Mouse (Mus musculus): ENCODE data around the gene Cpne4. TPM values are rescaled to one million over a fixed set of nuclear protein-coding genes. Genes with fewer than 3 reads are reported as not detected.

The Cpne4 gene
- polyA plus RNA-seq, 1 experiment from 2014 or later, result 17.9 TPM

GRCm38 (mm10) chr9:104742661-104743380 is 195.7 kb downstream of the Cpne4 start:
- Histone ChIP-seq H3K4me3 (ENCODE audit: low read depth, low read length) (no peak overlapping the region), H3K9me3 (ENCODE audit: control insufficient read depth, low read length) (no peaks in the 10 kb centered on the region), H3K36me3 (ENCODE audit: control insufficient read depth, insufficient read depth, low read length) (no peaks in the 10 kb centered on the region), H3K27ac (ENCODE audit: low read depth, low read length) (no peak overlapping the region), H3K27me3 (ENCODE audit: control insufficient read depth, insufficient read depth, low read length) (no peaks in the 10 kb centered on the region), H3K9ac (replicated peaks; ENCODE audit: low read depth, low read length) (no peak overlapping the region), H3K4me2 (ENCODE audit: low read depth, low read length) (no peak overlapping the region), H3K4me1 (ENCODE audit: control insufficient read depth, insufficient read depth, low read length) (no peaks in the 10 kb centered on the region)
- WGBS, result 85% methylated on average over 14 of the region's 14 CpGs
- ATAC-seq (ENCODE audit: low read depth), result no peak

GRCm38 (mm10) chr9:104755519-104755918 is 208.4 kb downstream of the Cpne4 start:
- 72% methylated on average over 14 of the region's 14 CpGs for WGBS
- no peaks in the 10 kb centered on the region for H3K4me1 ChIP-seq (ENCODE audit: control insufficient read depth, insufficient read depth, low read length)
- H3K36me3 ChIP-seq (ENCODE audit: control insufficient read depth, insufficient read depth, low read length), result no peaks in the 10 kb centered on the region
- H3K9me3 ChIP-seq (ENCODE audit: control insufficient read depth, low read length), result no peaks in the 10 kb centered on the region
- H3K9ac ChIP-seq (replicated peaks; ENCODE audit: low read depth, low read length), result no peak overlapping the region
- H3K4me2 ChIP-seq (ENCODE audit: low read depth, low read length), result no peak overlapping the region
- no peak overlapping the region for H3K4me3 ChIP-seq (ENCODE audit: low read depth, low read length)
- ATAC-seq (ENCODE audit: low read depth), result no peak
- no peak overlapping the region for H3K27ac ChIP-seq (ENCODE audit: low read depth, low read length)
- no peaks in the 10 kb centered on the region for H3K27me3 ChIP-seq (ENCODE audit: control insufficient read depth, insufficient read depth, low read length)

- Histone ChIP-seq H3K9me3 (ENCODE audit: control insufficient read depth, low read length) (no peaks in the 10 kb centered on the region), H3K4me3 (ENCODE audit: low read depth, low read length) (no peak overlapping the region), H3K4me2 (ENCODE audit: low read depth, low read length) (no peak overlapping the region), H3K9ac (replicated peaks; ENCODE audit: low read depth, low read length) (no peak overlapping the region), H3K36me3 (ENCODE audit: control insufficient read depth, insufficient read depth, low read length) (no peaks in the 10 kb centered on the region), H3K4me1 (ENCODE audit: control insufficient read depth, insufficient read depth, low read length) (no peaks in the 10 kb centered on the region), H3K27me3 (ENCODE audit: control insufficient read depth, insufficient read depth, low read length) (no peaks in the 10 kb centered on the region), H3K27ac (ENCODE audit: low read depth, low read length) (no peak overlapping the region)
- ATAC-seq (ENCODE audit: low read depth), result no peak
- 95% methylated on average over 7 of the region's 7 CpGs for WGBS
Observed at GRCm38 (mm10) chr9:104760031-104760430, 212.9 kb downstream of the Cpne4 start.

GRCm38 (mm10) chr9:104776198-104776815 is 229.2 kb downstream of the Cpne4 start:
- ATAC-seq (ENCODE audit: low read depth), result no peak
- no peak overlapping the region for H3K9ac ChIP-seq (replicated peaks; ENCODE audit: low read depth, low read length)
- WGBS, result 81% methylated on average over 7 of the region's 7 CpGs
- no peaks in the 10 kb centered on the region for H3K36me3 ChIP-seq (ENCODE audit: control insufficient read depth, insufficient read depth, low read length)
- H3K4me3 ChIP-seq (ENCODE audit: low read depth, low read length), result no peak overlapping the region
- no peak overlapping the region for H3K4me2 ChIP-seq (ENCODE audit: low read depth, low read length)
- H3K27ac ChIP-seq (ENCODE audit: low read depth, low read length), result no peak overlapping the region
- no peaks in the 10 kb centered on the region for H3K4me1 ChIP-seq (ENCODE audit: control insufficient read depth, insufficient read depth, low read length)
- H3K27me3 ChIP-seq (ENCODE audit: control insufficient read depth, insufficient read depth, low read length), result no peaks in the 10 kb centered on the region
- H3K9me3 ChIP-seq (ENCODE audit: control insufficient read depth, low read length), result no peaks in the 10 kb centered on the region

- H3K36me3 ChIP-seq (ENCODE audit: control insufficient read depth, insufficient read depth, low read length), result no peaks in the 10 kb centered on the region
- no peak overlapping the region for H3K4me3 ChIP-seq (ENCODE audit: low read depth, low read length)
- no peak overlapping the region for H3K27ac ChIP-seq (ENCODE audit: low read depth, low read length)
- H3K27me3 ChIP-seq (ENCODE audit: control insufficient read depth, insufficient read depth, low read length), result no peaks in the 10 kb centered on the region
- 77% methylated on average over 3 of the region's 3 CpGs for WGBS
- H3K4me2 ChIP-seq (ENCODE audit: low read depth, low read length), result no peak overlapping the region
- H3K9me3 ChIP-seq (ENCODE audit: control insufficient read depth, low read length), result no peaks in the 10 kb centered on the region
- no peak overlapping the region for H3K9ac ChIP-seq (replicated peaks; ENCODE audit: low read depth, low read length)
- ATAC-seq (ENCODE audit: low read depth), result no peak
- no peaks in the 10 kb centered on the region for H3K4me1 ChIP-seq (ENCODE audit: control insufficient read depth, insufficient read depth, low read length)
Observed at GRCm38 (mm10) chr9:104777135-104777534, 230.0 kb downstream of the Cpne4 start.

GRCm38 (mm10) chr9:104777780-104778179 is 230.7 kb downstream of the Cpne4 start:
- WGBS, result 65% methylated on average over 5 of the region's 5 CpGs
- ATAC-seq (ENCODE audit: low read depth), result no peak
- Histone ChIP-seq H3K9me3 (ENCODE audit: control insufficient read depth, low read length) (no peaks in the 10 kb centered on the region), H3K4me3 (ENCODE audit: low read depth, low read length) (no peak overlapping the region), H3K4me2 (ENCODE audit: low read depth, low read length) (no peak overlapping the region), H3K9ac (replicated peaks; ENCODE audit: low read depth, low read length) (no peak overlapping the region), H3K27ac (ENCODE audit: low read depth, low read length) (no peak overlapping the region), H3K36me3 (ENCODE audit: control insufficient read depth, insufficient read depth, low read length) (no peaks in the 10 kb centered on the region), H3K27me3 (ENCODE audit: control insufficient read depth, insufficient read depth, low read length) (no peaks in the 10 kb centered on the region), H3K4me1 (ENCODE audit: control insufficient read depth, insufficient read depth, low read length) (no peaks in the 10 kb centered on the region)

- Histone ChIP-seq H3K36me3 (ENCODE audit: control insufficient read depth, insufficient read depth, low read length) (no peaks in the 10 kb centered on the region), H3K27ac (ENCODE audit: low read depth, low read length) (no peak overlapping the region), H3K4me3 (ENCODE audit: low read depth, low read length) (no peak overlapping the region), H3K27me3 (ENCODE audit: control insufficient read depth, insufficient read depth, low read length) (no peaks in the 10 kb centered on the region), H3K9me3 (ENCODE audit: control insufficient read depth, low read length) (no peaks in the 10 kb centered on the region), H3K4me2 (ENCODE audit: low read depth, low read length) (no peak overlapping the region), H3K4me1 (ENCODE audit: control insufficient read depth, insufficient read depth, low read length) (no peaks in the 10 kb centered on the region), H3K9ac (replicated peaks; ENCODE audit: low read depth, low read length) (no peak overlapping the region)
- no peak for ATAC-seq (ENCODE audit: low read depth)
- 4% methylated on average over 2 of the region's 2 CpGs for WGBS
Observed at GRCm38 (mm10) chr9:104796601-104797000, 249.5 kb downstream of the Cpne4 start.

GRCm38 (mm10) chr9:104804776-104805175 is 257.7 kb downstream of the Cpne4 start:
- H3K4me1 ChIP-seq (ENCODE audit: control insufficient read depth, insufficient read depth, low read length), result no peaks in the 10 kb centered on the region
- H3K9me3 ChIP-seq (ENCODE audit: control insufficient read depth, low read length), result no peaks in the 10 kb centered on the region
- whole genome bisulfite sequencing, result 74% methylated on average over 4 of the region's 4 CpGs
- H3K27me3 ChIP-seq (ENCODE audit: control insufficient read depth, insufficient read depth, low read length), result no peaks in the 10 kb centered on the region
- H3K36me3 ChIP-seq (ENCODE audit: control insufficient read depth, insufficient read depth, low read length), result no peaks in the 10 kb centered on the region
- no peak overlapping the region for H3K9ac ChIP-seq (replicated peaks; ENCODE audit: low read depth, low read length)
- no peak overlapping the region for H3K27ac ChIP-seq (ENCODE audit: low read depth, low read length)
- H3K4me3 ChIP-seq (ENCODE audit: low read depth, low read length), result no peak overlapping the region
- no peak overlapping the region for H3K4me2 ChIP-seq (ENCODE audit: low read depth, low read length)
- no peak for ATAC-seq (ENCODE audit: low read depth)

- ATAC-seq (ENCODE audit: low read depth), result no peak
Observed at GRCm38 (mm10) chr9:104814681-104815080, 267.6 kb downstream of the Cpne4 start.

More at GRCm38 (mm10) chr9:104814681-104815080, 267.6 kb downstream of the Cpne4 start:
- no peak overlapping the region for H3K9ac ChIP-seq (replicated peaks; ENCODE audit: low read depth, low read length)
- H3K4me3 ChIP-seq (ENCODE audit: low read depth, low read length), result no peak overlapping the region
- H3K27ac ChIP-seq (ENCODE audit: low read depth, low read length), result no peak overlapping the region
- H3K27me3 ChIP-seq (ENCODE audit: control insufficient read depth, insufficient read depth, low read length), result no peaks in the 10 kb centered on the region
- no peaks in the 10 kb centered on the region for H3K36me3 ChIP-seq (ENCODE audit: control insufficient read depth, insufficient read depth, low read length)
- no peaks in the 10 kb centered on the region; the same call in 1 of the 2 replicates for H3K9me3 ChIP-seq (ENCODE audit: control insufficient read depth, low read length)
- H3K4me2 ChIP-seq (ENCODE audit: low read depth, low read length), result no peak overlapping the region
- WGBS, result 92% methylated on average over 2 of the region's 2 CpGs
- no peaks in the 10 kb centered on the region for H3K4me1 ChIP-seq (ENCODE audit: control insufficient read depth, insufficient read depth, low read length)
